8 mouse cellular contexts compared by ENCODE assay signal in the genomic region with DNA sequence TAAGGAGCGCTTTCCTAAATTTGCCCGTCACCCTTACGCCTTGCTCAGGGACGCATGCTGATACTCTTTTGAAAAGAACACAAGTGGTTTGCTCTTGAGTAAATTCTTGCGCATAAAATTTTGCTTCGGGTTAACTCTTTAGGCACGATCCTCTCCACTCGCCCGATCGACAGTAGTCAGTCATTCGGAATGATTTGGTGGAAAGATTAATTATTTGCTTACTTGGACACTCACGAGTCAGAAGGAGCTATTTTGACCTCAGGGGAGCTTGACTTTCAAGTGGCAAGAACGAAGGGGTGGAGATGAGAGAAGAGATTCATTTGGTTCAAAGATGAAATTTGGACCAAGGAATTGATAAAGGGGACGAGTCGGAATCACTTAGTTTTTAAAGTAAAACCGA. TPM values are rescaled to one million over a fixed set of nuclear protein-coding genes. Genes with fewer than 3 reads are reported as not detected.
DNase-seq lines count a peak whose midpoint lies in the region; ATAC-seq lines count a peak whose summit lies in the region.

No protein-coding gene starts in this region.

- H3K9ac ChIP-seq in neural tube, embryonic 15.5 days (replicated peaks) = peak overlapping the region; percentile 73

- peaks cover 28% of the 10 kb centered on the region for H3K4me1 ChIP-seq in neural tube, embryonic 15.5 days

- peaks cover 40% of the 10 kb centered on the region for H3K36me3 ChIP-seq in neural tube, embryonic 15.5 days

- H3K27me3 ChIP-seq in neural tube, embryonic 15.5 days (replicated peaks) = no peaks in the 10 kb centered on the region

- no peaks in the 10 kb centered on the region for H3K9me3 ChIP-seq in neural tube, embryonic 15.5 days (replicated peaks)

- DNase-seq in cerebellum, adult 9-10 months = peak; percentile 36
- DNase-seq in cerebellum, postnatal 36 days = no peak
- DNase-seq in thymus, postnatal 25 days = peak; percentile 2
- no peak for DNase-seq in thymus, postnatal 36 days
- DNase-seq in kidney, postnatal 36 days = peak; percentile 25 to 43
- no peak for DNase-seq in urinary bladder, adult 18-20 months (ENCODE audit: low spot score in 2 of 2)
- DNase-seq in adrenal gland, adult (ENCODE audit: inconsistent age in 2 of 2, low spot score in 1 of 2) = no peak

- H3K4me2 ChIP-seq in neural tube, embryonic 15.5 days = peak overlapping the region; percentile 73

- peak overlapping the region; percentile 73 for H3K4me3 ChIP-seq in neural tube, embryonic 15.5 days (replicated peaks)

- H3K27ac ChIP-seq in neural tube, embryonic 15.5 days (replicated peaks) = peak overlapping the region; percentile 85; the same call in 1 of the 2 replicates

- ATAC-seq in neural tube, embryonic 15.5 days (ENCODE audit: low FRiP score) = no peak

- WGBS in neural tube, embryonic 15.5 days = 5% methylated on average over 16 of the region's 16 CpGs

RNA-seq across cellular contexts. Expression of a gene that starts 0.4 kb away (rescaled TPM):
- 41.5 and 42.9 TPM in 2 replicates for polyA plus RNA-seq in neural tube, embryonic 15.5 days (2015; fragmentation: Nextera tagmentation; extraction: Ambion mirVana)

RNA-seq across cellular contexts. Expression of a gene that starts 0.5 kb away (rescaled TPM):
- polyA plus RNA-seq in neural tube, embryonic 15.5 days (2015; fragmentation: Nextera tagmentation; extraction: Ambion mirVana) = 246 and 286 TPM in 2 replicates

RNA-seq across cellular contexts. Expression of a gene that starts 27.9 kb away (rescaled TPM):
- 96.2 and 107 TPM in 2 replicates for polyA plus RNA-seq in neural tube, embryonic 15.5 days (2015; fragmentation: Nextera tagmentation; extraction: Ambion mirVana)

RNA-seq across cellular contexts. Expression of a gene that starts 50.3 kb away (rescaled TPM):
- not detected in 2 replicates for polyA plus RNA-seq in neural tube, embryonic 15.5 days (2015; fragmentation: Nextera tagmentation; extraction: Ambion mirVana)

RNA-seq across cellular contexts. Expression of a gene that starts 56.1 kb away (rescaled TPM):
- polyA plus RNA-seq in neural tube, embryonic 15.5 days (2015; fragmentation: Nextera tagmentation; extraction: Ambion mirVana) = 64.6 and 74.8 TPM in 2 replicates

Comparison
In these comparisons a context has a peak if more than half of its experiments do, and no peak if none do; other contexts are left out.
1. DNase-seq: peak in cerebellum, adult 9-10 months (single experiment), thymus, postnatal 25 days (single experiment) and kidney, postnatal 36 days (2 of 2); none in cerebellum, postnatal 36 days (0 of 2), thymus, postnatal 36 days (0 of 2), urinary bladder, adult 18-20 months (0 of 2) and adrenal gland, adult (0 of 2).